Mouse (Mus musculus) forebrain, postnatal 0 days (tissue): Measurements from ENCODE around the gene Hoxa6. TPM values are rescaled to one million over a fixed set of nuclear protein-coding genes. Genes with fewer than 3 reads are reported as not detected.

Experiments used
- ATAC-seq: fragments of 200-750 bp; cut with Nextera tagmentation; 2 replicates; pipeline ENCODE4 v1.8.0; 2017; ENCODE audit warnings: mild to moderate bottlenecking, moderate library complexity
- DNase-seq: peaks from one replicate; pipeline ENCODE4 v3.0.0-alpha.2; 2015
- H3K27ac ChIP-seq: fragments of 300-500 bp; sonication (generic); 2 replicates; pipeline ENCODE4 v1.5.1; 2014; ENCODE audit warnings: low read depth, mild to moderate bottlenecking, antibody characterized with exemption, low read length, moderate library complexity, mixed read lengths
- H3K27me3 ChIP-seq: fragments of 300-500 bp; sonication (generic); 2 replicates; pipeline ENCODE4 v1.6.1; 2014; ENCODE audit warnings: mild to moderate bottlenecking, low read length, mixed read lengths; ENCODE audit not compliant: insufficient read depth
- H3K36me3 ChIP-seq: fragments of 300-500 bp; sonication (generic); 2 replicates; pipeline ENCODE4 v1.6.1; 2014; ENCODE audit warnings: mild to moderate bottlenecking, moderate library complexity; ENCODE audit not compliant: insufficient read depth
- H3K4me1 ChIP-seq: fragments of 300-500 bp; sonication (generic); 2 replicates; pipeline ENCODE4 v1.6.1; 2014; ENCODE audit warnings: antibody characterized with exemption; ENCODE audit not compliant: insufficient read depth
- H3K4me2 ChIP-seq: fragments of 300-500 bp; sonication (generic); 2 replicates; pipeline ENCODE4 v1.6.1; 2014; ENCODE audit warnings: low read depth, mild to moderate bottlenecking, moderate library complexity
- H3K4me3 ChIP-seq: fragments of 300-500 bp; sonication (generic); 2 replicates; pipeline ENCODE4 v1.5.1; 2014; ENCODE audit warnings: low read depth, low read length, mixed read lengths
- H3K9ac ChIP-seq: fragments of 300-500 bp; sonication (generic); 2 replicates; pipeline ENCODE4 v1.6.1; 2014; ENCODE audit warnings: mild to moderate bottlenecking
- H3K9me3 ChIP-seq: fragments of 300-500 bp; sonication (generic); 2 replicates; pipeline ENCODE4 v1.6.1; 2016; ENCODE audit warnings: low read length
- CTCF ChIP-seq: sonication (generic); IDR thresholded peaks from 2 replicates; pipeline ENCODE4 v1.5.1; 2016; ENCODE audit warnings: antibody characterized with exemption, control low read depth, low read depth
- WGBS: fragments of 180-500 bp; shearing (Covaris S2); extraction: QIAGEN DNeasy Blood & Tissue Kit; methylation state at CpG from one replicate; pipeline ENCODE4 v1.1.7; 2014; 5-methylcytosine and 5-hydroxymethylcytosine counted together
- polyA plus RNA-seq: library from polyadenylated mRNA; unstranded; fragments of >200 nt; fragmentation: Nextera tagmentation; extraction: Ambion mirVana; gene quantifications from 2 replicates; pipeline ENCODE4 v1.2.1, GENCODE M21; 2015
- total RNA-seq: library from RNA; depleted of rRNA; stranded (reverse); fragments of >200 nt; gene quantifications from 2 replicates; pipeline ENCODE4 v1.2.3, GENCODE M21; 2014

The Hoxa6 gene
- total and polyA plus RNA-seq, 2 experiments from 2014 or later, result not detected

DNA sequence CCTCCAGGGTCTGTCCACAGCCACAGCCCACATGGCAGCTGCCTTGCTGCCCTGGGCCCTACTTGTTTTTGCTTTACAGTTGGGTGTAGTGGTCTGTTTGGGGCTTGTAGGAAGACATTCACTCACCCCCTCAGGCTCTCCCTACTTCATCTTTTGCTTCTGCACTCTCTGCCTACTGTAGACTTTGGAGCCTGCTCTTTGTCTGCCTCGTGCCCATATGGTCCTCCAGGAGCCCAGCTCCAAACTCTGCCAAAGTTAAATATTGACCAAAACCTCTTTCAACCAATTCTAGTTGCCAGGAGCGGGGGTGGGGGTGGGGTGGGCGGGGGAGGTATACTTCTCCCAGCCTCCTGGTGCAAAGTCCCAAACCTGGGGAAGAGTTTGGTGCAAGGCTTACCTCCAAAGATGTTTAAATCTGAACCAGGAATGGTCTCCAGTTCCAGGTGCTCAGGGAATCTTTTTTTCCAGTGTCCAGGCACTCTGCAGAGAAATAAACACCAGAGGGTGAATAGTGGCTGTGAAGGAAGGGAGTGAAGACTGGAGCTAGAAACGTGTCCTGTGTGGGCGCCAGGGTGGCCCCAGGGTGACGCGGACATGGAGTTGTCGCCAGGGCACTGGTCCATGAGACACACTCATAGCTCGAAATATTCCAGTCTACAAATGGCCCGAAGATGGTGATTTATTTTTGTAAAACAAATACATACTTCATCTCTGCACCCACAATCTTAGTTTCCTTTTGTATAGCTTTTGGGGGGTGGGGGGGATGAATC lies 25.0 kb downstream of the Hoxa6 start:
- H3K36me3 ChIP-seq, result no peaks in the 10 kb centered on the region
- H3K4me1 ChIP-seq, result no peaks in the 10 kb centered on the region
- no peak for TF ChIP-seq CTCF
- ATAC-seq (no peak), DNase-seq (no peak)
- no peaks in the 10 kb centered on the region for H3K9me3 ChIP-seq
- H3K4me3 ChIP-seq, result no peak overlapping the region
- peaks cover 100% of the 10 kb centered on the region for H3K27me3 ChIP-seq
- WGBS, result 7% methylated on average over 10 of the region's 10 CpGs
- H3K27ac ChIP-seq, result no peak overlapping the region
- H3K9ac ChIP-seq, result no peak overlapping the region
- no peak overlapping the region for H3K4me2 ChIP-seq

DNA sequence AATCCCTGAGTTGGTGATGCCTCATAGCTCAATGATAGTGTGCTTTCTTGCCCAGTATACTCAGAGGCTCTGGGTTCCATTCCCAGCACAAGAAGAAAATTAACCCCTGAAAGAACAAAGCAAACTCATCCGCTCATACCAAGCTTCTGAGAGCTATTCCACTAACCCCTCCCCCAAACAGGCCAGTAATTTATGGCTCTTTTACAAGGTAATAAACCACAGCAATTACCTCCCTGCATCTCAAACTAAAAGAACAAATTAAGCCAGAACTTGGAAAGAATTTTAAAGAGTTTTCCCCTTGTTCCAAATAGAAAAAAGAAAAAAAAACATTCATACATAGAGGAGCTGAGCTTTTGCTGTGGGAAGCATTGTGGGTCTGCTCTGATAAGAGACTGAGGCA lies 25.7 kb downstream of the Hoxa6 start:
- TF ChIP-seq CTCF, result no peak
- Histone ChIP-seq H3K4me1 (no peaks in the 10 kb centered on the region), H3K9me3 (no peaks in the 10 kb centered on the region), H3K27me3 (peaks cover 100% of the 10 kb centered on the region), H3K27ac (no peak overlapping the region), H3K36me3 (no peaks in the 10 kb centered on the region), H3K4me3 (no peak overlapping the region), H3K4me2 (no peak overlapping the region), H3K9ac (no peak overlapping the region)
- ATAC-seq, result no peak
- no peak for DNase-seq
- 0% methylated on average over 1 of the region's 1 CpGs for WGBS

DNA sequence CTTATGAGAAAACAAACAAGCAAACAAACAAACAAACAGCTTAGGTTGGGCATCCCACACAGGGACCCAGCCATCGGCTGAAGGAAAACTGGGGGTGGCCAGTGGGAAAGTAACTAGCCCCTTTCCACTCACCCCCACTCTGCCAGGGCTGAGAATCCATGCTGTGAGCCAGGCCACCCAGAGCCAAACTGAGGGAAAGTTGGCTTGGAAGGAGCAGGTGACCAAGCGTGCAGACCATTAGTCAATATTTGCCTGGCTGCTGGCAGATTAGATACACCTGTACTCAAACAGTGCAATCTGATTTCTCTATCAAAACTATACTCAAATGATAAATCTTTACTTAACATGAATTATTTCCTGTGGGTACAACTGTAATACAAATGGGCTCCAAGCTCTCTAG lies 26.5 kb downstream of the Hoxa6 start:
- H3K36me3 ChIP-seq, result no peaks in the 10 kb centered on the region
- H3K9ac ChIP-seq, result no peak overlapping the region
- H3K27me3 ChIP-seq, result peaks cover 99% of the 10 kb centered on the region
- no peaks in the 10 kb centered on the region for H3K9me3 ChIP-seq
- no peak overlapping the region for H3K4me2 ChIP-seq
- ATAC-seq, result no peak
- H3K27ac ChIP-seq, result no peak overlapping the region
- 14% methylated on average over 2 of the region's 2 CpGs for WGBS
- no peak for TF ChIP-seq CTCF
- H3K4me3 ChIP-seq, result no peak overlapping the region
- H3K4me1 ChIP-seq, result no peaks in the 10 kb centered on the region
- DNase-seq, result no peak

DNA sequence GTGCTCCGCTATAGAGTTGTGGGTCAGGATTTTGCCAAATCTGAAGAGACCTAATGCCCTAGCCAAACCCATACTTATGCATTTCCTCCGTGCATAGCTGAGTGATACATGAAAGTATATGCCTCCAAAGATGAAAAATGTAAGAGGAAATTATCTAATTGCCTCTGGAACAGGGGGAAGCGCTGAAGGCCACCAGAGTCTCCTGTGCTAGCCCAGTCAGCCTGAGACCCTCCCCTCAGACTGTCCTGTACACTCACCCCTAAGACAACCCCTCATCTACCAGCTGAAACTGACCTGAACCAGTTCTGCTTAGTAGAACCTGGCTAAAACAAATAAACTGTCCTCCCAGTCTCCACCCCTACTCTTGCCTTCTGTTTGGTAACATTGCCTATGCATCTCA lies 27.8 kb downstream of the Hoxa6 start:
- H3K4me2 ChIP-seq, result no peak overlapping the region
- H3K9me3 ChIP-seq, result no peaks in the 10 kb centered on the region
- no peaks in the 10 kb centered on the region for H3K36me3 ChIP-seq
- no peak overlapping the region for H3K4me3 ChIP-seq
- ATAC-seq (no peak), DNase-seq (no peak)
- H3K9ac ChIP-seq, result no peak overlapping the region
- TF ChIP-seq CTCF, result no peak
- peaks cover 98% of the 10 kb centered on the region for H3K27me3 ChIP-seq
- H3K27ac ChIP-seq, result no peak overlapping the region
- H3K4me1 ChIP-seq, result no peaks in the 10 kb centered on the region
- 5% methylated on average over 3 of the region's 3 CpGs for WGBS

DNA sequence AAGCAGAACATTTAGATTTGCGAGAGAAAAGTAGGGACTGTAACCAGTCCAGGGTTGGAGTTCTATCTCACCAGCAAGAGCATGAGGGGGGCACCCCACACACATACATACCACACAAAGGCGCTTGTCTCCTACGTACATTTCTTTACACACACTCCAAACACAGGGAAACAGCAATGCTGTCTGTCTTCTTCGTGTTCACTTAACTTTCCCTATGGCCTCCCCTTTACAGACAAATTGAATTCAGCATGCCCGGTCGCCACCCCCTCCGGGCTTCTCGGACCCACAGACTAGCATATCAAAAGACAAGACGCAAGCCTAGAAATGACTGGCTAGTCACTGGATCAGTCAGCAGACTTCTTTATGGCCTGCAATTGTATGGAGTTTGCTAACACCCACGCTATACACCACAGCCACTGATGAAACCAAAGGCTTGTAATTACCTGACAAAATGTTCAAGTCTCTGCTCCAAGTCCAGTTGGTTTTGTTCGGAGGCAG lies 28.3 kb downstream of the Hoxa6 start:
- DNase-seq, result no peak
- Histone ChIP-seq H3K4me1 (no peaks in the 10 kb centered on the region), H3K4me3 (no peak overlapping the region), H3K9me3 (no peaks in the 10 kb centered on the region), H3K36me3 (no peaks in the 10 kb centered on the region), H3K4me2 (no peak overlapping the region), H3K9ac (no peak overlapping the region), H3K27me3 (peaks cover 96% of the 10 kb centered on the region), H3K27ac (no peak overlapping the region)
- TF ChIP-seq CTCF, result no peak
- ATAC-seq, result no peak
- WGBS, result 1% methylated on average over 11 of the region's 11 CpGs

DNA sequence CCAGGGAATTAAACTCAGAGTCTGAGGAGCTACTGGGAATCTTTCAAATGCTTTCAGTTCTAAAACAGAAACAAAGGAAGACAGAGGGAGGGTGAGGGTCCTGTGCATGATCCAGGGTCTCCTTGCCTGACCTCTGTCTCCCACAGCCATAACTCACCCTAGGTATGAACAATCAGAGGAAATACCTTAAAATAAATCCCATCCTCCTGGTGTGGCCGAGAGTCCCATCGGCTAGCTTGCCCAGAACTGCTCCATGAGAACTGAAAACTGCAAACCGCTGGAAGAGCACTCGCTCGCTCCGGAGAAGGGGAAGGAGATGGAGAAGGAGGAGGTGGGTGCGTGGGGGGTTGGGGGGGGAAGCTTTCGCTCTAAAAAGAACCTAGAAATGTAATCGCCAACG lies 28.8 kb downstream of the Hoxa6 start:
- H3K9me3 ChIP-seq, result no peaks in the 10 kb centered on the region
- H3K27me3 ChIP-seq, result peaks cover 96% of the 10 kb centered on the region
- H3K36me3 ChIP-seq, result no peaks in the 10 kb centered on the region
- no peak for DNase-seq
- no peak for ATAC-seq
- no peak overlapping the region for H3K4me2 ChIP-seq
- 2% methylated on average over 10 of the region's 10 CpGs for WGBS
- no peaks in the 10 kb centered on the region for H3K4me1 ChIP-seq
- no peak overlapping the region for H3K27ac ChIP-seq
- TF ChIP-seq CTCF, result no peak
- no peak overlapping the region for H3K4me3 ChIP-seq
- H3K9ac ChIP-seq, result no peak overlapping the region

DNA sequence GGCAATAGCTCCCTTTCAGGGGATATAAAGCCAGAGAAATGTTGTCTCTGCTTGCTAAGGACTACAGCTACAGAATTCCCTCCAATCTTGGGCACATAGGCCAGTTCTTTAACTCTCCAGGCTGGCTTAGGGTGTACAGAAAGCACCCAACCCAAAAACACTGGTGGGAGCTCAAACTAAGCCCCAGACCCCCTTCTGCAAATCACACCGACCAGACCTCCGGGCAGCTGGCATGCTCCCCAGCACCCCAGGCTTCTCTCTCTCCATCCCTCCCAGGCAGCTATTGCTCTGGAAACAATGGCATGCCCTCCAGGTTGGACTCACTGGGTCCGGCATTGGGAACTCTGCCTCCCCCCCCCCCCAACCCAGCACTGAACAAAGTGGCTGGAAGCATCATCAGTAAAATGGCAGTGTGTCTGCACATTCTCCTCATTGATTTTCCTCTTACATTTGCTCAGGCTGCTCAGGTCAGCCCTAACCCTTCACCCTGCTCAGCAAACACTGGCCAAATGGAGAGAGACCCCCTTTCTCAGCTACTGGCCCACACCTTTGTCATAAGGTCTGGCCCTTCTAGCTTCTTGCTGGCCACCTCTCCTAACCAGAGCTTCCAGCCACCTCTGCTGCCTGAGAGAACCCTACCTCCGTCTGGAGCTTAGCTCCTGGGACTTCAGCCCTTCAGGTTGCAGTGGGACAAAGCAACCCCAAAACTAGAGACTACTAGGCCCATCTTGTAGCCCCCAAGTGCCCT lies 29.4 kb downstream of the Hoxa6 start:
- H3K36me3 ChIP-seq, result no peaks in the 10 kb centered on the region
- H3K4me1 ChIP-seq, result no peaks in the 10 kb centered on the region
- H3K27ac ChIP-seq, result no peak overlapping the region
- H3K4me3 ChIP-seq, result no peak overlapping the region
- ATAC-seq (no peak), DNase-seq (no peak)
- 1% methylated on average over 4 of the region's 4 CpGs for WGBS
- H3K27me3 ChIP-seq, result peaks cover 95% of the 10 kb centered on the region
- no peaks in the 10 kb centered on the region for H3K9me3 ChIP-seq
- no peak for TF ChIP-seq CTCF
- no peak overlapping the region for H3K9ac ChIP-seq
- H3K4me2 ChIP-seq, result no peak overlapping the region
